Mouse (Mus musculus) hindbrain, embryonic 16.5 days (tissue): ENCODE measurements around the gene Nfx1. TPM values are rescaled to one million over a fixed set of nuclear protein-coding genes. Genes with fewer than 3 reads are reported as not detected.

Source experiments
- ATAC-seq: fragments of 200-750 bp; cut with Nextera tagmentation; 2 replicates; pipeline ENCODE4 v1.8.0; 2017; ENCODE audit warnings: moderate TSS enrichment, moderate library complexity
- H3K27ac ChIP-seq: fragments of 300-500 bp; sonication (generic); 2 replicates; pipeline ENCODE4 v1.5.1; 2014; ENCODE audit warnings: low read depth, mild to moderate bottlenecking, control low read depth, low read length, moderate library complexity
- H3K27me3 ChIP-seq: fragments of 300-500 bp; sonication (generic); replicated peaks from 2 replicates; pipeline ENCODE4 v1.6.1; 2014; ENCODE audit warnings: low read length; ENCODE audit not compliant: control insufficient read depth, insufficient read depth
- H3K36me3 ChIP-seq: fragments of 300-500 bp; sonication (generic); 2 replicates; pipeline ENCODE4 v1.6.1; 2014; ENCODE audit warnings: mild to moderate bottlenecking, low read length, moderate library complexity, mixed read lengths; ENCODE audit not compliant: control insufficient read depth, insufficient read depth
- H3K4me1 ChIP-seq: fragments of 300-500 bp; sonication (generic); 2 replicates; pipeline ENCODE4 v1.6.1; 2014; ENCODE audit warnings: low read depth, low read length; ENCODE audit not compliant: control insufficient read depth, insufficient read depth
- H3K4me2 ChIP-seq: fragments of 300-500 bp; sonication (generic); 2 replicates; pipeline ENCODE4 v1.6.1; 2014; ENCODE audit warnings: mild to moderate bottlenecking, low read length, control low read depth, moderate library complexity
- H3K4me3 ChIP-seq: fragments of 300-500 bp; sonication (generic); 2 replicates; pipeline ENCODE4 v1.5.1; 2014; ENCODE audit warnings: mild to moderate bottlenecking, low read length, control low read depth, moderate library complexity
- H3K9ac ChIP-seq: fragments of 300-500 bp; sonication (generic); 2 replicates; pipeline ENCODE4 v1.6.1; 2014; ENCODE audit warnings: low read depth, mild to moderate bottlenecking, control low read depth, low read length, moderate library complexity
- H3K9me3 ChIP-seq: fragments of 300-500 bp; sonication (generic); 2 replicates; pipeline ENCODE4 v1.6.1; 2014; ENCODE audit warnings: mild to moderate bottlenecking, low read length, moderate library complexity; ENCODE audit not compliant: control insufficient read depth
- WGBS: fragments of 180-500 bp; shearing (Covaris S2); extraction: QIAGEN DNeasy Blood & Tissue Kit; methylation state at CpG from one replicate; pipeline ENCODE4 v1.1.7; 2014; 5-methylcytosine and 5-hydroxymethylcytosine counted together
- polyA plus RNA-seq: library from polyadenylated mRNA; unstranded; fragments of >200 nt; fragmentation: Nextera tagmentation; extraction: Ambion mirVana; gene quantifications from 2 replicates; pipeline ENCODE4 v1.2.1, GENCODE M21; 2015

Gene Nfx1
- polyA plus RNA-seq, 1 experiment from 2014 or later, result 87.5 TPM

GRCm38 (mm10) chr4:40969781-40970591, 720 bp upstream of the Nfx1 start:
- Histone ChIP-seq H3K27me3 (no peaks in the 10 kb centered on the region), H3K9ac (peak overlapping the region; percentile 91), H3K9me3 (no peaks in the 10 kb centered on the region), H3K27ac (peak overlapping the region; percentile 93), H3K36me3 (peaks cover 13% of the 10 kb centered on the region; the same call in 1 of the 2 replicates), H3K4me2 (peak overlapping the region; percentile 80), H3K4me1 (peaks cover 17% of the 10 kb centered on the region), H3K4me3 (peak overlapping the region; percentile 96)
- ATAC-seq, result peak; percentile 22; the same call in 1 of the 2 replicates
- WGBS, result 14% methylated on average over 9 of the region's 13 CpGs

GRCm38 (mm10) chr4:40970592-40970841, 189 bp upstream of the Nfx1 start:
- peak overlapping the region; percentile 80 for H3K4me2 ChIP-seq
- peak overlapping the region; percentile 93 for H3K27ac ChIP-seq
- H3K9me3 ChIP-seq, result no peaks in the 10 kb centered on the region
- H3K4me3 ChIP-seq, result peak overlapping the region; percentile 96
- H3K9ac ChIP-seq, result peak overlapping the region; percentile 91
- no peaks in the 10 kb centered on the region for H3K27me3 ChIP-seq
- no peak; the same call in 1 of the 2 replicates for ATAC-seq
- H3K4me1 ChIP-seq, result peaks cover 17% of the 10 kb centered on the region
- H3K36me3 ChIP-seq, result peaks cover 11% of the 10 kb centered on the region; the same call in 1 of the 2 replicates
- 0% methylated on average over 15 of the region's 16 CpGs for WGBS

GRCm38 (mm10) chr4:40971744-40972143, 1.0 kb downstream of the Nfx1 start:
- peak overlapping the region; percentile 96 for H3K4me3 ChIP-seq
- 0 out of 2 replicates have a peak, but pooled peaks cover 1% of the 10 kb centered on the region for H3K36me3 ChIP-seq
- H3K4me2 ChIP-seq, result peak overlapping the region; percentile 78
- 26% methylated on average over 13 of the region's 13 CpGs for WGBS
- no peak for ATAC-seq
- H3K27ac ChIP-seq, result no peak overlapping the region
- H3K9me3 ChIP-seq, result no peaks in the 10 kb centered on the region
- peaks cover 17% of the 10 kb centered on the region for H3K4me1 ChIP-seq
- H3K9ac ChIP-seq, result peak overlapping the region; percentile 91; the same call in 1 of the 2 replicates
- no peaks in the 10 kb centered on the region for H3K27me3 ChIP-seq

GRCm38 (mm10) chr4:40974011-40974410, 3.3 kb downstream of the Nfx1 start:
- no peak for ATAC-seq

GRCm38 (mm10) chr4:40975678-40976077, 5.0 kb downstream of the Nfx1 start:
- no peak overlapping the region for H3K9ac ChIP-seq
- H3K27me3 ChIP-seq, result no peaks in the 10 kb centered on the region
- H3K36me3 ChIP-seq, result peaks cover 7% of the 10 kb centered on the region; the same call in 1 of the 2 replicates
- H3K4me2 ChIP-seq, result no peak overlapping the region
- no peak overlapping the region for H3K27ac ChIP-seq
- WGBS, result 96% methylated on average over 3 of the region's 3 CpGs
- H3K4me1 ChIP-seq, result peaks cover 11% of the 10 kb centered on the region
- H3K9me3 ChIP-seq, result no peaks in the 10 kb centered on the region
- H3K4me3 ChIP-seq, result no peak overlapping the region
- no peak for ATAC-seq

More at GRCm38 (mm10) chr4:40974011-40974410, 3.3 kb downstream of the Nfx1 start:
- Histone ChIP-seq H3K9ac (no peak overlapping the region), H3K27me3 (no peaks in the 10 kb centered on the region), H3K36me3 (peaks cover 5% of the 10 kb centered on the region; the same call in 1 of the 2 replicates), H3K4me1 (peaks cover 17% of the 10 kb centered on the region), H3K4me3 (no peak overlapping the region), H3K9me3 (no peaks in the 10 kb centered on the region), H3K4me2 (no peak overlapping the region), H3K27ac (no peak overlapping the region)
- 91% methylated on average over 1 of the region's 1 CpGs for WGBS

GRCm38 (mm10) chr4:40976651-40977050, 5.9 kb downstream of the Nfx1 start:
- Histone ChIP-seq H3K4me3 (no peak overlapping the region), H3K27ac (no peak overlapping the region), H3K9ac (no peak overlapping the region), H3K9me3 (no peaks in the 10 kb centered on the region), H3K4me2 (no peak overlapping the region), H3K36me3 (peaks cover 7% of the 10 kb centered on the region; the same call in 1 of the 2 replicates), H3K4me1 (peaks cover 11% of the 10 kb centered on the region), H3K27me3 (no peaks in the 10 kb centered on the region)
- 92% methylated on average over 10 of the region's 10 CpGs for WGBS
- ATAC-seq, result no peak

- Histone ChIP-seq H3K4me3 (no peak overlapping the region), H3K9ac (no peak overlapping the region), H3K27ac (no peak overlapping the region), H3K4me1 (no peaks in the 10 kb centered on the region), H3K36me3 (peaks cover 7% of the 10 kb centered on the region), H3K4me2 (no peak overlapping the region), H3K9me3 (no peaks in the 10 kb centered on the region), H3K27me3 (no peaks in the 10 kb centered on the region)
- 96% methylated on average over 1 of the region's 1 CpGs for WGBS
- ATAC-seq, result no peak
Observed at GRCm38 (mm10) chr4:40979430-40979829, 8.7 kb downstream of the Nfx1 start.

GRCm38 (mm10) chr4:40982486-40982885, 11.8 kb downstream of the Nfx1 start:
- WGBS, result 81% methylated on average over 3 of the region's 3 CpGs
- Histone ChIP-seq H3K27ac (no peak overlapping the region), H3K4me3 (no peak overlapping the region), H3K4me2 (no peak overlapping the region), H3K36me3 (peaks cover 25% of the 10 kb centered on the region), H3K9me3 (no peaks in the 10 kb centered on the region), H3K4me1 (no peaks in the 10 kb centered on the region), H3K27me3 (no peaks in the 10 kb centered on the region), H3K9ac (no peak overlapping the region)
- no peak for ATAC-seq

- ATAC-seq, result no peak
- H3K36me3 ChIP-seq, result peaks cover 32% of the 10 kb centered on the region
- H3K27ac ChIP-seq, result no peak overlapping the region
- H3K9me3 ChIP-seq, result no peaks in the 10 kb centered on the region
- H3K9ac ChIP-seq, result no peak overlapping the region
- no peaks in the 10 kb centered on the region for H3K27me3 ChIP-seq
- H3K4me3 ChIP-seq, result no peak overlapping the region
- no peaks in the 10 kb centered on the region for H3K4me1 ChIP-seq
- no peak overlapping the region for H3K4me2 ChIP-seq
- WGBS, result 95% methylated on average over 1 of the region's 1 CpGs
Observed at GRCm38 (mm10) chr4:40983686-40984085, 13.0 kb downstream of the Nfx1 start.
